Mouse (Mus musculus): ENCODE measurements around the gene Dbndd2. TPM values are rescaled to one million over a fixed set of nuclear protein-coding genes. Genes with fewer than 3 reads are reported as not detected.

Dbndd2 gene
- total and polyA plus RNA-seq, 2 experiments from 2014 or later, result 17.6 to 21.7 TPM

GRCm38 (mm10) chr2:164531169-164531568 is 45.3 kb downstream of the Dbndd2 start:
- H3K27ac ChIP-seq (ENCODE audit: low read depth, low read length), result no peak overlapping the region
- no peaks in the 10 kb centered on the region for H3K36me3 ChIP-seq (ENCODE audit: insufficient read depth)
- TF ChIP-seq CTCF (IDR thresholded peaks at IDR 0.05; ENCODE audit: low read depth), result peak; percentile 94
- 6% methylated on average over 3 of the region's 3 CpGs for WGBS
- H3K9ac ChIP-seq, result no peak overlapping the region
- DNase-seq, result peak; percentile 82
- no peaks in the 10 kb centered on the region for H3K9me3 ChIP-seq (ENCODE audit: low read length)
- H3K4me3 ChIP-seq (ENCODE audit: low read depth, low read length), result no peak overlapping the region
- H3K4me2 ChIP-seq (ENCODE audit: low read depth), result no peak overlapping the region
- H3K27me3 ChIP-seq (ENCODE audit: insufficient read depth, low read length), result no peaks in the 10 kb centered on the region
- H3K4me1 ChIP-seq (ENCODE audit: insufficient read depth), result no peaks in the 10 kb centered on the region
- ATAC-seq, result peak; percentile 71

- TF ChIP-seq CTCF (IDR thresholded peaks at IDR 0.05; ENCODE audit: low read depth), result no peak
- no peak overlapping the region for H3K4me3 ChIP-seq (ENCODE audit: low read depth, low read length)
- DNase-seq (no peak), ATAC-seq (no peak)
- 76% methylated on average over 10 of the region's 10 CpGs for WGBS
- H3K27ac ChIP-seq (ENCODE audit: low read depth, low read length), result no peak overlapping the region
- H3K4me1 ChIP-seq (ENCODE audit: insufficient read depth), result no peaks in the 10 kb centered on the region
- H3K36me3 ChIP-seq (ENCODE audit: insufficient read depth), result no peaks in the 10 kb centered on the region
- no peak overlapping the region for H3K9ac ChIP-seq
- H3K27me3 ChIP-seq (ENCODE audit: insufficient read depth, low read length), result no peaks in the 10 kb centered on the region
- H3K9me3 ChIP-seq (ENCODE audit: low read length), result no peaks in the 10 kb centered on the region
- H3K4me2 ChIP-seq (ENCODE audit: low read depth), result no peak overlapping the region
Observed at GRCm38 (mm10) chr2:164534315-164534714, 48.4 kb downstream of the Dbndd2 start.

- Histone ChIP-seq H3K36me3 (ENCODE audit: insufficient read depth) (no peaks in the 10 kb centered on the region), H3K4me3 (ENCODE audit: low read depth, low read length) (no peak overlapping the region), H3K27ac (ENCODE audit: low read depth, low read length) (no peak overlapping the region), H3K4me2 (ENCODE audit: low read depth) (no peak overlapping the region), H3K4me1 (ENCODE audit: insufficient read depth) (no peaks in the 10 kb centered on the region), H3K27me3 (ENCODE audit: insufficient read depth, low read length) (no peaks in the 10 kb centered on the region), H3K9ac (no peak overlapping the region), H3K9me3 (ENCODE audit: low read length) (no peaks in the 10 kb centered on the region)
- no peak for TF ChIP-seq CTCF (IDR thresholded peaks at IDR 0.05; ENCODE audit: low read depth)
- ATAC-seq (no peak), DNase-seq (no peak)
- 87% methylated on average over 4 of the region's 4 CpGs for WGBS
Observed at GRCm38 (mm10) chr2:164537003-164537402, 51.1 kb downstream of the Dbndd2 start.

DNA sequence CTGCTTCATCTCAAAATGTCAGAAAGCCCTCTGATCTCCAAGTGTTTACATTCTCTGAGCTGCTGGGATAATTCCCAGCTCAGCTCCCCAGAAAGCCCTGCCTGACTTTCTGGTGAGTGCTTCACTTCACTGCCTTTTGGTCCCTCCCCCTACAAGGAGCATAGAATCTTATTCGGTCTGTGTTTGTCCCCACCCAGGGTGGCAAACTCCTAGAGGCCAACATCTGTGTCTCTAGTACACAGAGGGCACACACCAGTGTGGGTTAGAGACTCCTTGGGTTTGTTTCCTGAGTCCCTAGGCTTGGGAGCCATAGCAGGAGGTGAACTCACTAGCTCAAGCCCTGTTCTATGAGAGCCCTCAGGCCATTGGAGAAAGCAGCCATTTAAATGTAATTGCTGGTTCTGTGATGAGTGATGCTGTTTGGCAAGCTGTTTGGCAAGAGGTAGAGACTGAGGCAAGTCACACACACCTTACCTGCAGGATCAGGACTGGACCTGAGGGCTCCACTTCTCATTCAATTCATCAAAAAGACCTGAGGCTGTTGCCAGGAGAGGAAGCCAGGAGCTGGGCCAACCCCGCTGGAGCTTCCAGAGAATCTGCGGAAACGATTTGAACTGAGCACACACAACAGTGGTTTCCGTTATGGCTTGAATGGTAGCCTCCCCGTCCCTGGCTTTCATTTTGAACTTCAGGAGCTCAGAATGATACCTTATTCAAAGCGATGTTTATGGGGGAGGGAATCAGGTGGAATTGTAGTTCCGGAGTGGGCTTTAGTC is 54.9 kb downstream of the Dbndd2 start:
- H3K36me3 ChIP-seq (ENCODE audit: insufficient read depth), result no peaks in the 10 kb centered on the region
- WGBS, result 36% methylated on average over 8 of the region's 8 CpGs
- no peak overlapping the region for H3K4me2 ChIP-seq (ENCODE audit: low read depth)
- no peaks in the 10 kb centered on the region for H3K9me3 ChIP-seq (ENCODE audit: low read length)
- no peaks in the 10 kb centered on the region for H3K27me3 ChIP-seq (ENCODE audit: insufficient read depth, low read length)
- ATAC-seq (no peak), DNase-seq (no peak)
- H3K27ac ChIP-seq (ENCODE audit: low read depth, low read length), result no peak overlapping the region
- TF ChIP-seq CTCF (IDR thresholded peaks at IDR 0.05; ENCODE audit: low read depth), result no peak
- no peaks in the 10 kb centered on the region for H3K4me1 ChIP-seq (ENCODE audit: insufficient read depth)
- no peak overlapping the region for H3K9ac ChIP-seq
- no peak overlapping the region for H3K4me3 ChIP-seq (ENCODE audit: low read depth, low read length)

- Histone ChIP-seq H3K27ac (ENCODE audit: low read depth, low read length) (no peak overlapping the region), H3K9me3 (ENCODE audit: low read length) (no peaks in the 10 kb centered on the region), H3K9ac (no peak overlapping the region), H3K27me3 (ENCODE audit: insufficient read depth, low read length) (no peaks in the 10 kb centered on the region), H3K4me2 (ENCODE audit: low read depth) (no peak overlapping the region), H3K36me3 (ENCODE audit: insufficient read depth) (no peaks in the 10 kb centered on the region), H3K4me3 (ENCODE audit: low read depth, low read length) (no peak overlapping the region), H3K4me1 (ENCODE audit: insufficient read depth) (no peaks in the 10 kb centered on the region)
- no peak for ATAC-seq
- no peak for DNase-seq
- no peak for TF ChIP-seq CTCF (IDR thresholded peaks at IDR 0.05; ENCODE audit: low read depth)
- WGBS, result 71% methylated on average over 5 of the region's 5 CpGs
Observed at GRCm38 (mm10) chr2:164542132-164542531, 56.2 kb downstream of the Dbndd2 start.

GRCm38 (mm10) chr2:164542598-164542997 is 56.7 kb downstream of the Dbndd2 start:
- no peak for DNase-seq
- WGBS, result 86% methylated on average over 7 of the region's 7 CpGs

More at GRCm38 (mm10) chr2:164542598-164542997, 56.7 kb downstream of the Dbndd2 start:
- Histone ChIP-seq H3K9me3 (ENCODE audit: low read length) (no peaks in the 10 kb centered on the region), H3K4me2 (ENCODE audit: low read depth) (no peak overlapping the region), H3K27ac (ENCODE audit: low read depth, low read length) (no peak overlapping the region), H3K4me3 (ENCODE audit: low read depth, low read length) (no peak overlapping the region), H3K4me1 (ENCODE audit: insufficient read depth) (no peaks in the 10 kb centered on the region), H3K9ac (no peak overlapping the region), H3K27me3 (ENCODE audit: insufficient read depth, low read length) (no peaks in the 10 kb centered on the region), H3K36me3 (ENCODE audit: insufficient read depth) (no peaks in the 10 kb centered on the region)
- no peak for TF ChIP-seq CTCF (IDR thresholded peaks at IDR 0.05; ENCODE audit: low read depth)
- ATAC-seq, result no peak

Other genes starting within 250 kb of the Dbndd2 start
- gene Svs2, start 247.6 kb upstream of the Dbndd2 start, total RNA-seq (2014; rRNA removed), result not detected in 2 replicates
- gene Svs2, start 247.6 kb upstream of the Dbndd2 start, polyA plus RNA-seq (2015; fragmentation: Nextera tagmentation; extraction: Ambion mirVana), result not detected in 2 replicates
- not detected in 2 replicates for gene Svs3b, start 229.5 kb upstream of the Dbndd2 start, total RNA-seq (2014; rRNA removed)
- gene Svs3b, start 229.5 kb upstream of the Dbndd2 start, polyA plus RNA-seq (2015; fragmentation: Nextera tagmentation; extraction: Ambion mirVana), result not detected in 2 replicates
- not detected in 2 replicates for gene Svs4, start 207.6 kb upstream of the Dbndd2 start, total RNA-seq (2014; rRNA removed)
- not detected in 2 replicates for gene Svs4, start 207.6 kb upstream of the Dbndd2 start, polyA plus RNA-seq (2015; fragmentation: Nextera tagmentation; extraction: Ambion mirVana)
- not detected in 2 replicates for gene Svs3a, start 196.8 kb upstream of the Dbndd2 start, total RNA-seq (2014; rRNA removed)
- not detected in 2 replicates for gene Svs3a, start 196.8 kb upstream of the Dbndd2 start, polyA plus RNA-seq (2015; fragmentation: Nextera tagmentation; extraction: Ambion mirVana)
- gene Svs6, start 169.4 kb upstream of the Dbndd2 start, total RNA-seq (2014; rRNA removed), result not detected in 2 replicates
- gene Svs6, start 169.4 kb upstream of the Dbndd2 start, polyA plus RNA-seq (2015; fragmentation: Nextera tagmentation; extraction: Ambion mirVana), result not detected in 2 replicates
- gene Svs5, start 153.4 kb upstream of the Dbndd2 start, total RNA-seq (2014; rRNA removed), result not detected in 2 replicates
- gene Svs5, start 153.4 kb upstream of the Dbndd2 start, polyA plus RNA-seq (2015; fragmentation: Nextera tagmentation; extraction: Ambion mirVana), result not detected in 2 replicates
- not detected in 2 replicates for gene Slpi, start 97.0 kb upstream of the Dbndd2 start, total RNA-seq (2014; rRNA removed)
- 0.71 and 0.77 TPM in 2 replicates for gene Slpi, start 97.0 kb upstream of the Dbndd2 start, polyA plus RNA-seq (2015; fragmentation: Nextera tagmentation; extraction: Ambion mirVana)
- gene Rbpjl, start 83.0 kb upstream of the Dbndd2 start, total RNA-seq (2014; rRNA removed), result 0.46 TPM in 1 of 2 replicates, not detected in the other
- gene Rbpjl, start 83.0 kb upstream of the Dbndd2 start, polyA plus RNA-seq (2015; fragmentation: Nextera tagmentation; extraction: Ambion mirVana), result 0.17 and 0.33 TPM in 2 replicates
- gene Matn4, start 80.9 kb upstream of the Dbndd2 start, total RNA-seq (2014; rRNA removed), result 6.2 and 6.3 TPM in 2 replicates
- gene Matn4, start 80.9 kb upstream of the Dbndd2 start, polyA plus RNA-seq (2015; fragmentation: Nextera tagmentation; extraction: Ambion mirVana), result 3.3 and 7.1 TPM in 2 replicates
- gene Sdc4, start 42.2 kb upstream of the Dbndd2 start, total RNA-seq (2014; rRNA removed), result 11.8 and 14.0 TPM in 2 replicates
- 8.0 and 16.5 TPM in 2 replicates for gene Sdc4, start 42.2 kb upstream of the Dbndd2 start, polyA plus RNA-seq (2015; fragmentation: Nextera tagmentation; extraction: Ambion mirVana)
- gene Sys1, start 29.1 kb upstream of the Dbndd2 start, total RNA-seq (2014; rRNA removed), result 88.0 and 167 TPM in 2 replicates
- 105 and 110 TPM in 2 replicates for gene Sys1, start 29.1 kb upstream of the Dbndd2 start, polyA plus RNA-seq (2015; fragmentation: Nextera tagmentation; extraction: Ambion mirVana)
- 3.6 and 10.5 TPM in 2 replicates for gene Gm20458, start 25.1 kb upstream of the Dbndd2 start, total RNA-seq (2014; rRNA removed)
- gene Gm20458, start 25.1 kb upstream of the Dbndd2 start, polyA plus RNA-seq (2015; fragmentation: Nextera tagmentation; extraction: Ambion mirVana), result 10.0 and 10.7 TPM in 2 replicates
- not detected in 2 replicates for gene Trp53tg5, start 12.4 kb upstream of the Dbndd2 start, total RNA-seq (2014; rRNA removed)
- not detected in 2 replicates for gene Trp53tg5, start 12.4 kb upstream of the Dbndd2 start, polyA plus RNA-seq (2015; fragmentation: Nextera tagmentation; extraction: Ambion mirVana)
- 47.6 and 77.6 TPM in 2 replicates for gene Pigt, start 11.4 kb downstream of the Dbndd2 start, total RNA-seq (2014; rRNA removed)
- 91.0 and 93.8 TPM in 2 replicates for gene Pigt, start 11.4 kb downstream of the Dbndd2 start, polyA plus RNA-seq (2015; fragmentation: Nextera tagmentation; extraction: Ambion mirVana)
- gene Wfdc2, start 76.3 kb downstream of the Dbndd2 start, total RNA-seq (2014; rRNA removed), result 1.5 and 6.1 TPM in 2 replicates
- 4.3 and 7.3 TPM in 2 replicates for gene Wfdc2, start 76.3 kb downstream of the Dbndd2 start, polyA plus RNA-seq (2015; fragmentation: Nextera tagmentation; extraction: Ambion mirVana)
- gene Spint3, start 87.4 kb downstream of the Dbndd2 start, total RNA-seq (2014; rRNA removed), result not detected in 2 replicates
- gene Spint3, start 87.4 kb downstream of the Dbndd2 start, polyA plus RNA-seq (2015; fragmentation: Nextera tagmentation; extraction: Ambion mirVana), result not detected in 2 replicates
- gene Wfdc6a, start 99.3 kb downstream of the Dbndd2 start, total RNA-seq (2014; rRNA removed), result not detected in 2 replicates
- 0.33 TPM in 1 of 2 replicates, not detected in the other for gene Wfdc6a, start 99.3 kb downstream of the Dbndd2 start, polyA plus RNA-seq (2015; fragmentation: Nextera tagmentation; extraction: Ambion mirVana)
- gene Eppin, start 107.5 kb downstream of the Dbndd2 start, total RNA-seq (2014; rRNA removed), result not detected in 2 replicates
- 0.19 TPM in 1 of 2 replicates, not detected in the other for gene Eppin, start 107.5 kb downstream of the Dbndd2 start, polyA plus RNA-seq (2015; fragmentation: Nextera tagmentation; extraction: Ambion mirVana)
- not detected in 2 replicates for gene Wfdc6b, start 127.4 kb downstream of the Dbndd2 start, total RNA-seq (2014; rRNA removed)
- gene Wfdc6b, start 127.4 kb downstream of the Dbndd2 start, polyA plus RNA-seq (2015; fragmentation: Nextera tagmentation; extraction: Ambion mirVana), result not detected in 2 replicates
- gene Wfdc8, start 127.5 kb downstream of the Dbndd2 start, total RNA-seq (2014; rRNA removed), result not detected in 2 replicates
- gene Wfdc8, start 127.5 kb downstream of the Dbndd2 start, polyA plus RNA-seq (2015; fragmentation: Nextera tagmentation; extraction: Ambion mirVana), result not detected in 2 replicates
- gene Wfdc16, start 152.7 kb downstream of the Dbndd2 start, total RNA-seq (2014; rRNA removed), result not detected in 2 replicates
- not detected in 2 replicates for gene Wfdc16, start 152.7 kb downstream of the Dbndd2 start, polyA plus RNA-seq (2015; fragmentation: Nextera tagmentation; extraction: Ambion mirVana)
- gene Wfdc10, start 169.9 kb downstream of the Dbndd2 start, total RNA-seq (2014; rRNA removed), result not detected in 2 replicates
- not detected in 2 replicates for gene Wfdc10, start 169.9 kb downstream of the Dbndd2 start, polyA plus RNA-seq (2015; fragmentation: Nextera tagmentation; extraction: Ambion mirVana)
- not detected in 2 replicates for gene Wfdc9, start 170.5 kb downstream of the Dbndd2 start, total RNA-seq (2014; rRNA removed)
- not detected in 2 replicates for gene Wfdc9, start 170.5 kb downstream of the Dbndd2 start, polyA plus RNA-seq (2015; fragmentation: Nextera tagmentation; extraction: Ambion mirVana)
- not detected in 2 replicates for gene Wfdc11, start 188.0 kb downstream of the Dbndd2 start, total RNA-seq (2014; rRNA removed)
- gene Wfdc11, start 188.0 kb downstream of the Dbndd2 start, polyA plus RNA-seq (2015; fragmentation: Nextera tagmentation; extraction: Ambion mirVana), result not detected in 2 replicates
- not detected in 2 replicates for gene Wfdc13, start 199.0 kb downstream of the Dbndd2 start, total RNA-seq (2014; rRNA removed)
- not detected in 2 replicates for gene Wfdc13, start 199.0 kb downstream of the Dbndd2 start, polyA plus RNA-seq (2015; fragmentation: Nextera tagmentation; extraction: Ambion mirVana)
- not detected in 2 replicates for gene Spint4, start 212.4 kb downstream of the Dbndd2 start, total RNA-seq (2014; rRNA removed)
- gene Spint4, start 212.4 kb downstream of the Dbndd2 start, polyA plus RNA-seq (2015; fragmentation: Nextera tagmentation; extraction: Ambion mirVana), result not detected in 2 replicates
- not detected in 2 replicates for gene Spint5, start 229.2 kb downstream of the Dbndd2 start, total RNA-seq (2014; rRNA removed)
- gene Spint5, start 229.2 kb downstream of the Dbndd2 start, polyA plus RNA-seq (2015; fragmentation: Nextera tagmentation; extraction: Ambion mirVana), result not detected in 2 replicates